Mouse (Mus musculus) megakaryocyte, embryonic 14.5 days (primary cell): Measurements from ENCODE around the gene Psg19.

Experiments used
- FLI1 ChIP-seq: IDR thresholded peaks from 2 replicates; pipeline ENCODE4 v1.6.1; 2012; ENCODE audit warnings: low read length, inconsistent platforms, mixed read lengths
- GATA1 ChIP-seq: IDR thresholded peaks from 3 replicates; pipeline ENCODE4 v1.6.1; 2012; ENCODE audit warnings: mixed read lengths, low read length, inconsistent platforms, borderline replicate concordance

DNA sequence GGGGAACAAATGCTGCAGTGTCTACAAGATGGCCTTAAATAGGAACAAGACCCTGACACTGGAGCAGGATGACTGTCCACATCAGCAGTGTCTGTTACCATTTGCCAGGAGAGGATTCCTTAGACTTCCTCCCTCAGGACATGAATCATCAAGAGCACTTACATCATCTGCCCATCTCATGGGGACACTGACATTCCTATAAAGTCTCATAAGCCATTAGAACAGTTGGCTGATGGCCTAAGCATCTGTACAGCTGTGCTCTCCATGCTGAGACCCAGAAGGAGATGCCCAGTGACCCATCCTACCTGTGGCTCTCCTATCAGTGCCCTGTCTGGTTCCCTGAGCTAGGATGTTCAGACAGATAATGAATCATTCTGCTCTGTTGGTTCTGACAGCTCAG lies 5.2 kb upstream of the Psg19 start:
- TF ChIP-seq GATA1 = no peak
- no peak for TF ChIP-seq FLI1
